Mouse (Mus musculus) kidney, adult 2 months (tissue): Measurements from ENCODE around the gene 1520401A03Rik. TPM values are rescaled to one million over a fixed set of nuclear protein-coding genes. Genes with fewer than 3 reads are reported as not detected.

ENCODE experiments used
- DNase-seq: peaks from one replicate; pipeline ENCODE4 v3.0.0; 2021
- H3K27ac ChIP-seq: fragments of 200-500 bp; 2 replicates; pipeline ENCODE4 v1.5.1; 2012; ENCODE audit warnings: low read depth, low read length, control low read depth, inconsistent platforms; ENCODE audit not compliant: insufficient read depth
- H3K27me3 ChIP-seq: fragments of 200-500 bp; replicated peaks from 2 replicates; pipeline ENCODE4 v1.6.1; 2012; ENCODE audit warnings: mild to moderate bottlenecking, moderate library complexity, low read length, inconsistent platforms; ENCODE audit not compliant: control insufficient read depth, insufficient read depth
- H3K36me3 ChIP-seq: fragments of 200-500 bp; 2 replicates; pipeline ENCODE4 v1.6.1; 2012; ENCODE audit warnings: mild to moderate bottlenecking, moderate library complexity, low read length, inconsistent platforms; ENCODE audit not compliant: control insufficient read depth, insufficient read depth
- H3K4me1 ChIP-seq: fragments of 200-500 bp; 2 replicates; pipeline ENCODE4 v1.6.1; 2011; ENCODE audit warnings: low read length; ENCODE audit not compliant: control insufficient read depth, insufficient read depth
- H3K4me3 ChIP-seq: fragments of 200-500 bp; 2 replicates; pipeline ENCODE4 v1.5.1; 2011; ENCODE audit warnings: mild to moderate bottlenecking, low read depth, low read length, control low read depth; ENCODE audit not compliant: insufficient read depth
- CTCF ChIP-seq: fragments of 200-500 bp; conservative IDR thresholded peaks from 2 replicates; pipeline ENCODE4 v1.5.1; 2011; ENCODE audit warnings: low read depth, mild to moderate bottlenecking, control low read depth, low read length, moderate library complexity, mixed read lengths; ENCODE audit not compliant: insufficient read depth, insufficient read length
- POLR2A ChIP-seq: fragments of 200-500 bp; IDR thresholded peaks from one replicate; pipeline ENCODE4 v1.6.1; 2011; ENCODE audit warnings: low read depth, low read length, control low read depth
- WGBS: fragments of 180-500 bp; shearing (Covaris S2); methylation state at CpG from one replicate; pipeline ENCODE4 v1.1.7; 2018; 5-methylcytosine and 5-hydroxymethylcytosine counted together
- polyA plus RNA-seq: library from polyadenylated mRNA; depleted of rRNA; stranded (reverse); fragments of >200 nt; gene quantifications from 2 replicates; pipeline ENCODE4 v1.2.3, GENCODE M21; 2012

1520401A03Rik gene
- polyA plus RNA-seq, 1 experiment = not detected

- Histone ChIP-seq H3K27ac (no peak overlapping the region), H3K4me3 (no peak overlapping the region), H3K27me3 (no peaks in the 10 kb centered on the region), H3K36me3 (no peaks in the 10 kb centered on the region), H3K4me1 (no peaks in the 10 kb centered on the region; the same call in 1 of the 2 replicates)
- TF ChIP-seq CTCF = no peak
- TF ChIP-seq POLR2A = no peak
- WGBS = 39% methylated on average over 1 of the region's 1 CpGs
- no peak for DNase-seq
Measured at GRCm38 (mm10) chr17:23719455-23719854, 3.1 kb downstream of the 1520401A03Rik start.

GRCm38 (mm10) chr17:23717003-23717402 lies 5.6 kb downstream of the 1520401A03Rik start:
- Histone ChIP-seq H3K36me3 (no peaks in the 10 kb centered on the region), H3K27me3 (no peaks in the 10 kb centered on the region), H3K27ac (no peak overlapping the region), H3K4me3 (no peak overlapping the region), H3K4me1 (no peaks in the 10 kb centered on the region; the same call in 1 of the 2 replicates)
- TF ChIP-seq POLR2A (no peak), CTCF (no peak)
- 94% methylated on average over 2 of the region's 2 CpGs for WGBS
- no peak for DNase-seq

- DNase-seq = peak; percentile 78
- WGBS = 3% methylated on average over 3 of the region's 3 CpGs
Measured at GRCm38 (mm10) chr17:23706212-23706611, 16.4 kb downstream of the 1520401A03Rik start.

GRCm38 (mm10) chr17:23705525-23706104 lies 17.0 kb downstream of the 1520401A03Rik start:
- 76% methylated on average over 7 of the region's 7 CpGs for WGBS
- H3K4me1 ChIP-seq = no peaks in the 10 kb centered on the region
- no peak for DNase-seq
- no peak overlapping the region for H3K4me3 ChIP-seq
- no peaks in the 10 kb centered on the region for H3K36me3 ChIP-seq
- H3K27me3 ChIP-seq = no peaks in the 10 kb centered on the region
- H3K27ac ChIP-seq = no peak overlapping the region
- no peak for TF ChIP-seq POLR2A
- TF ChIP-seq CTCF = no peak

More at GRCm38 (mm10) chr17:23706212-23706611, 16.4 kb downstream of the 1520401A03Rik start:
- H3K27ac ChIP-seq = no peak overlapping the region
- no peak overlapping the region for H3K4me3 ChIP-seq
- H3K4me1 ChIP-seq = no peaks in the 10 kb centered on the region
- no peaks in the 10 kb centered on the region for H3K27me3 ChIP-seq
- TF ChIP-seq CTCF (peak; percentile 91), POLR2A (no peak)
- no peaks in the 10 kb centered on the region for H3K36me3 ChIP-seq

GRCm38 (mm10) chr17:23704741-23705140 lies 17.8 kb downstream of the 1520401A03Rik start:
- 47% methylated on average over 7 of the region's 7 CpGs for WGBS
- TF ChIP-seq POLR2A (no peak), CTCF (no peak)
- no peak for DNase-seq
- H3K27me3 ChIP-seq = no peaks in the 10 kb centered on the region
- no peaks in the 10 kb centered on the region for H3K4me1 ChIP-seq
- no peak overlapping the region for H3K4me3 ChIP-seq
- H3K36me3 ChIP-seq = no peaks in the 10 kb centered on the region
- no peak overlapping the region for H3K27ac ChIP-seq

- no peak for TF ChIP-seq CTCF
- H3K27me3 ChIP-seq = no peaks in the 10 kb centered on the region
- no peaks in the 10 kb centered on the region for H3K36me3 ChIP-seq
- no peak overlapping the region for H3K4me3 ChIP-seq
- DNase-seq = no peak
- no peak overlapping the region for H3K27ac ChIP-seq
- WGBS = 93% methylated on average over 9 of the region's 9 CpGs
- no peaks in the 10 kb centered on the region; the same call in 1 of the 2 replicates for H3K4me1 ChIP-seq
Measured at GRCm38 (mm10) chr17:23703301-23703700, 19.3 kb downstream of the 1520401A03Rik start.

- H3K27me3 ChIP-seq = no peaks in the 10 kb centered on the region
- H3K4me1 ChIP-seq = no peaks in the 10 kb centered on the region; the same call in 1 of the 2 replicates
- under 1% methylated on average over 28 of the region's 28 CpGs for WGBS
- no peak for TF ChIP-seq POLR2A
- TF ChIP-seq CTCF = peak; percentile 86
- peak overlapping the region; percentile 52 for H3K4me3 ChIP-seq
- H3K27ac ChIP-seq = no peak overlapping the region
- peak; percentile 97 for DNase-seq
- no peaks in the 10 kb centered on the region for H3K36me3 ChIP-seq
Measured at GRCm38 (mm10) chr17:23700079-23700478, 22.5 kb downstream of the 1520401A03Rik start.
